Mouse (Mus musculus): ENCODE results near the gene 4930452B06Rik. TPM values are rescaled to one million over a fixed set of nuclear protein-coding genes. Genes with fewer than 3 reads are reported as not detected.

4930452B06Rik gene
- total RNA-seq, 2 experiments from 2014 or later = 0.66 to 0.70 TPM

DNA sequence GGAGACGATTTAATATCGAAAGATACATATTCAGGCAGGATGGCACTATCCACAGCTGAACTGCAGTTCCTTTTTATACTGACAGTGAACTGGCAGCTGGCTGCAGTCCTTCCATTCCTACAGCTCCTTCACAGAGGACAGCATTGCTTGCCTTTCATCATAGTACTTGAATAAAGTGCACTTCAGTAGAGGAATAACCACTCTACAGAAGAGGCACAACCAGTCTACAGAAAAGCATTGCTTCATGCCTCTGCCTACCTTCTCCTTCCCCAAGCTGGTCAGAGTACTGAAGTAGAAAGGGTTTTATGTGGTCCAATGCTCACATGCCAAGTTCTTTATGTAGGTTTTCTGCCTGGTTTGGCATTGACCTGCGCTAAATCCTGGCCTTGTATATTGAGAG is 130.0 kb downstream of the 4930452B06Rik start:
- DNase-seq (ENCODE audit: low spot score in 2 of 2) = no peak

DNA sequence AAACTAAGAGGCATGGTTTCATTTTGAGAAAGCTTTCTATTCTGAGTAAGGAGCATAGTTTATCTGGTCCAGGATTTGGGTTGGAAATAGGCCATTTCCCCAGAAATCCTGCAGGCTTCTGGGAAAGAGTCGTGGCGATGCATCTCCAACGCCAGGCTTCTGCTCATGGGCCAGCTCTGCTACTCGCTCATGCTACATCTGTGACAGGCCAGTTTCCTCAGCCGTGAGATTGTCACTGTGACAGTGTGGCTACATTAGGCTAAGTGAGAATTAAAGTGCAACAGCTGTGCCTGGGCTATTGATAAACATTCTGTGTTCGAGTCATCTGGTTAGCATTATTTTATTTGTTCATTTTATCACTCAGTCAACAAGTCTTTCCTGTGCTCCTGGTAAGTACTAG is 140.8 kb downstream of the 4930452B06Rik start:
- no peak for DNase-seq (ENCODE audit: low spot score in 2 of 2)

DNA sequence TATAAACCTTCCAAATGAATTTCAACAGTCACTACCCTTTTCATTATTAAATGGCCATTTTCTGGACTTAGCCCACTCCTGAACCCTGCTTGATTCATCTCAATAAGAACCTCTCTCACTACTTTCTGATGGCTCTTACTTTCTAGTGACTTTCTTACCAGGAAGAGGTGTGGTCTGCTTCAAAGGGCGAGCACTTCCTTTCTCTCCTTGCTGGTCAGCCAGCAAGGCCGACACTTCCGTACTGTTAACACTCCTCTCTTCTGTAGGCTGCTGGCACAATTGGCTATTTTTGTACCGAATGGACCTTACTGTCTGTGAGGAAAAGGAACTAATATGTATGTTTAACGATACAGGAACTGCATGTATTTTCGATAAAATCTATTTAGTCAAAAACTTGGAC is 148.4 kb downstream of the 4930452B06Rik start:
- no peak for DNase-seq (ENCODE audit: low spot score in 2 of 2)

DNA sequence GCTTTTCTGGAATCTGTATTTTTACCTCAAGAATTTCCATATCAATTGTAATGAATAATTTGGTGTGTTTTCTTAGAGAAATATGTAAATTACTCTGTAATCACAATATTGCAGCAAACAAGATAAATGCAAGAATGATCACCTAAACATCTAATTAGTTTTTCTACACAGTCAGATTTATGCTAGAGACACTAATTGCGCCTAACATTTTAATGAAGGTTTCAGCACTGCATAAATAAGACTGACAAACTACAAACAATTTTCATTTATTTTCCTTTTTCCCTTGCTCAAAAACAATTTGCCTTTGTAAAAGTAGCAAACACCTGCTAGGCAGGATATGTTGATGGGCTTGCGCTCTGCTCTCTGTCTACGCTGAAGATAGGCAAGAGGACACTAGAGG is 152.0 kb downstream of the 4930452B06Rik start:
- no peak for DNase-seq (ENCODE audit: low spot score in 2 of 2)

DNA sequence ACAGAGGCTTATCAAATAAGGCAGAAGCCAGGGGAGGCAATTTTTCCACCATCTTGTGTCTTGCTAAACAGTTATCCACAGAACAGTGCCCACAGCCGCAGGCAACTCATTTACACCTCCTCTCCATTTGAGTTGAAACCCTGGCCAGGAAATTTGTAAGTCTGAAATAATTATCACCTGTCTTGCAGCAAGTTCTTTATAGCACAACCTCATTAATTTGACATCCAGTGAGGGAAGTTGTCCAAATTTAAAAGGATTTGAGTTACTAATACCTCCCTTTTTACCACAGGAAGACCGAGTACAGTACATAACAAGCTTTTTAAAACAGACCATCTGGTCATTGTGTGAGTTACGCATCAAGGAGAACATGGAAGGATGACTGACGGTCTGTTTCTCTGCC is 154.8 kb downstream of the 4930452B06Rik start:
- no peak for DNase-seq (ENCODE audit: low spot score in 2 of 2)

DNA sequence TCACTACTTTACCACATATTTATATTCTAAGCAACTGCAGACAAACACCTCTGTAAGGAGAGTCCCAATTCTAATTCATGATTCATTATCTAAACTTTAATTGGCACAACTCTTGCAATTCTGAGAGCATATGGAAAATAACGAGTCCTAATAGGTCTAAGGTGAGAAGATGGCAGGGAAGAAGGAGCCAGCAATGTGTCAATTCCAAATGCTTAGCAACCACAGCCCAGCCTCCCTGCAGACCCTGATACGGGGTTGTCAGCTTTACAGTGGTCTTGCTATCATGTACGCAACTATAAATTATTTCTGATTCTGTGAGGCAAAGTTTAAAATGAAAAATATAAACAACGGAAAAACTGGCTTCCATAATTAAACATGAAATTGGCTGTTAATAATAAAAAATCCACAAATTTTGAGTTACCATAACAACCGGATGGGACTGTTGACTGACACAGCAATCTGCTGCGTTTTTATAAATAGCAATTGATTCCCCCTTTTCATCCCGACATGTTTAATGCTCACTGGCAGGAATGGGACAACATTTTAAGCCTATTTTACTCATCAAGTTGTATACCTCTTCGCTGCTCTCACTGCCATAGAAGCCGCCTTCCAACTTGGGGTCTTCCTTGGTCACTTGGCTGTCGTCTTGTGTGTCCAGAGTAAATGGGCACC is 155.6 kb downstream of the 4930452B06Rik start:
- DNase-seq (ENCODE audit: low spot score in 2 of 2) = no peak

DNA sequence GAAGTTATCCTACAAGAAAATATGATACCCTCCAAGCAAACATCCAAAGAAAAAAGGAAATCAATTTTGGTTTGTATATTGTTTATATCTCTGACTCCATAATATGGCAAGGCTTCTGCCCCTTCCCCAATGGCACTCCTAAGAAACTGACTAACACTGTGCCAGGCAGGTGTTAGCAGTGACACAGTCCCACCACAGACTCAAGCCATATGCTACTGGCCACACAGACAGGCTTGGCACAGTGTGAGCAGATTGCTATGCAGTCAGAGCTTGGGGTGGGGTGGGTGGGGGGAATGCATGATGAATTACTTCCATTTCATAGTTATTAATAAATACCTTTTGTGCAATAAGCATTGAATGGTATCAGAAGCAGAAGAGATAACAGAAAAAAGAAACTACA is 157.4 kb downstream of the 4930452B06Rik start:
- DNase-seq (ENCODE audit: low spot score in 2 of 2) = no peak

DNA sequence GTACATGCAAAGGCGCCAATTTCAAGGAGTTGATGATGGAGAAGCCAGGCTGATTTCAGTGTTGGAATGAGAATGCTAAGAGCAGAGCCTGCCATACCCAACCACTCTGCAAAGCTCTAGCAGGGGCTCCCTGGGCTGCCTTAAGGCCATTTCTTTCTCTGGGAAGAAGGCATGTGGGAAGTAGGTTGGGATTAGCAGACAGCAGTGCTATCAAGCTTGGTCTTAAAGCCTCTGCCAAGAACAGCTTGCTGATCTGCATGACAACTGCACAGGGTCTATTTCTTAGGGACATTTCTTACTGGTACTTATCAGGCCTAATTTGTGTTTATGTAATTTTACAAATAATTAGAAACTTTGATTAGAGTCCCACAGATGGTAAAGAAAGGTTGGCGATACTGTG is 161.8 kb downstream of the 4930452B06Rik start:
- DNase-seq (ENCODE audit: low spot score in 2 of 2) = no peak

DNA sequence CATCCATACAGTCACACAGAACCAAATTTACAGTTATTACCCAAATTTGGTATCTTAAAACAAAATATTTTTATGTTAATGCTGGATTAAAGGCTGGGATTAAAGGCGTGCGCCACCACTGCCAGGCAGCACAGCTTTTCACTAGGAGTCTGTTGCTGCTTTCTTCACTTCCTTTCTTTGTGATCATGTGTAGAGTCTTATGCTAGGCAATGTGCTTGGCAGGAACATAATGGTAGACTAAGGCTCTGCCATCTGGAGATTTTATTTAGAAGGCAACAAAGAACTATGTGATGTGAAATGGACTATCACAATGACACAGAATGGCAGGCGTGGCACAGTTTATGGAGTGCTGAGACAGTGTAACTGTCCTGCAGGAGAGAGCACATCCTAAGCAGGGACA is 162.7 kb downstream of the 4930452B06Rik start:
- DNase-seq (ENCODE audit: low spot score in 2 of 2) = no peak

DNA sequence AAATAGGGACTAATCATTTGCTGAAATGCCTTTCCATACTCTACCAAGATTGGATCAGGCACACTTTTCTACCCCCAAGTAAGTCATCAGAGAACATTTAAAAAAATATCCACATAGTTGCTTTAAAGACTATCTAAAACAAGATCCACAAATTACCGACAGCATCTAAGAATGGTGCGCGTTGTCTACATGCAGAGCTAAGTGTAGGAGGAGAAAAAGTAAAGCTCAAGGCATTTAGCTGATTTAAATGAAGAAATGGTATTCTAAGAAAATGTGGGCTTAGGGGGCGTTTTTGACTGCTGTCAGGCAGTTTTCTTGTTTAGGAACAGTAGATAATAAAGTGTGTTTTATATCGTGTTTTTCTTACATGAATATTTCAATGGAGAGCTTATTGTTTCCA is 163.5 kb downstream of the 4930452B06Rik start:
- no peak for DNase-seq (ENCODE audit: low spot score in 2 of 2)

DNA sequence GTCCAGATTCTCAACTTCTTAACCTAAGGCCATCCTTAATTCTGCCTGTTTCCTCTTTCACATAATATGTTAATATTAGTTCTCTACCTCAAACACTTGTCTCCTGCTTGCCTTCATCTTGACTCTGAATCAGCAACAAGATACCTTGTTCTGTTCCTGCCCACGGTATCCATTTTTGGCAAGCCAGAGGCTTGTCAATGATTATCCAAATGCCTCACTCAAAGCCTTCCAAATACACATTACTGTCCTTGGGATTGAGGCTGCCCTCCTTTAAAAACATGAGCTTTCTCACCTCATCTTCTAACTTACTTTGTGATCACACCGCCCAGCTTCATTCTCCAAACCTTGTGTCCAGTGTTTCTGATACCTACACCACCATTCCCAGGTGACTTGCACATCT is 170.3 kb downstream of the 4930452B06Rik start:
- no peak for DNase-seq (ENCODE audit: low spot score in 2 of 2)

DNA sequence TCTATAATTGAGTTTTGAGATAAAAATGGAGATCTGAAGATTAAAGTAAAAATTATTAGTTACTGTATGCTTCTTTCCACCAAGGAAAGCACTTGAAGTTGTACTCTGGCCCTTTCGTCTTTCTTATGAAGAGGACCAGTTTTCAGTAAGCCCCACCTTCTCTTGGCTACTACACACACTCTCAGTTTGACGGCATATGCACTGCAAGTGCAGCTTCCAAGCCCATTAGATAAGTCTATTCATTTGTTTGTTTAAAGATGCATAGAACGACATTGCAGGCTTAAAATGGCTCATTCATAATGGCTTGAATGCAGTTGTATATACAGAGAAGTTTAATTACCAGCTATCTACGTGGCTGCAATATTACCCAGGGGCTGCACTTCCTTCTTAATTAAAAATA is 171.1 kb downstream of the 4930452B06Rik start:
- DNase-seq (ENCODE audit: low spot score in 2 of 2) = no peak

DNA sequence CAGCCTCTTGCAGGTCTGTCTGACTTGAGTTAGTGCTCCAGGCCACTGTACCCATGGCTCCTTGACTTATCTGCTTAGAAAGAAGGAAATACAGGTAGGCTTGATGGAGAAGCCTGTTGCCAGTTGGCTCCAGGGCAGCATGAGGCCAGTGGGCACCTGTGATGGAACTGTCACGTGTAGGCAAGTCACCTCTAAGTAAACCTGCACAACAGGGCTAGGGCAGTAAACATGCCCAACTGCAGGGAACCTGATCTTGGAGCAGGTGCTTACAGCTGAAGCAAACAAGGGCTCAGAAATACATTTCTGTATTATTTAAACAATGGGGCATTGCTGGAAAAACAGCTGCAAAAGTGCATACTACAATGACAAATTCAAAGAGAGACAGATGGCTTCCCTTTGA is 171.8 kb downstream of the 4930452B06Rik start:
- DNase-seq (ENCODE audit: low spot score in 2 of 2) = no peak

DNA sequence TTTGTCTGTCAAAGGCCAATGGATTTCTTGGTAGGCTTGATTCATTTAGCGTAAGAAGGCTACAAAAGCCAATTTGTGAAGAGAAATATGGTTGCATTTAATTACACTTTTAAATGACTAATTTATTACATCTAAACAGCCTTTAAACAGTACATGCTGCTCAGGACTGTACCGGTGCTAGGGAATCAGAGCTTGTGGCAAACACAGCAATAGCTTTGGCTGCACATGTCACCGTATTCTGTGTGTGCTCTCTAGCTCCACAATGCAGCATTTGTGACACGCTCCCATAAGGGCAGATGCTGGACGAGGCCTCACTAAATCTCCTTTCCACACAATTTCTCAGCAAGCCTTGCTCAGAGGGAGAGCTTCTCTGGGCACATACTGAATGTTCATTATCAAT is 187.9 kb downstream of the 4930452B06Rik start:
- DNase-seq (ENCODE audit: low spot score in 2 of 2) = no peak

DNA sequence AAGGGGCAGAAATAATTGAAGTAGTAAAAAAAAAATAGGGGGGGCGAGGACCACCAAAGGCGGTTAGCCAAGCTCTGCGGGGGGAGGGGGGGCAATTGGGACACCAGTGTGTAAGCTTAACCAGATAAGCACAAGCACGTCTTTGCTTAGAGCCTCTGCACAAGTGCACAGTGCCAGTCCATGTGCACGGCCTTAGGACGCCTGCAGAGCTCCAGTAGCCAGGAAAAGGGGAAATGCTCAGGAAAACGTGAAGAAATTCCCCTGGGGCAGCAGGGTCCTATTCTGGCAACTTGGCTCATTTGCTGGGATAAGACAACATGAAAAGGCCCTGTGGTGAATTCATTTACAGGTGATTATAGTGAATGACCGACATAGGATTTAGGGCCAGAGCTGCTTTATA is 188.7 kb downstream of the 4930452B06Rik start:
- no peak for DNase-seq (ENCODE audit: low spot score in 2 of 2)

DNA sequence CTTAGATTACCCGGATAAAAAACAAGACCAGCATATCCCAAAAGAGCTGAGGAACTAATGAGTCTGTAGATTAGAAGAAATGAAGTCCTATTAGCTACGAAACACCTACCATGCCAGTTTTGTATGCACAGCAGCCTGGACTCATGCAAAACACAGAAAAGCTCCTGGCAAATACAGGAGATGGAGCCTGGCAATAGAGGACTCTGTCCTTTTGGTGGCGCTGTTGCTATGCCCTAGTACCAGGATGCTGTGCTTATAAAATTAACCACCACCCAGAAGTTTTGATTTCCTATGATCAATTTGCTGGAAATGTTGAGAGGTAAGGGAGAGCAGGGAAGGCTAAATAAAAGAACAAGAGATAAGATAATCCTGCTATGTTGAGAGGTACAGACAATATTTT is 189.4 kb downstream of the 4930452B06Rik start:
- DNase-seq (ENCODE audit: low spot score in 2 of 2) = no peak

DNA sequence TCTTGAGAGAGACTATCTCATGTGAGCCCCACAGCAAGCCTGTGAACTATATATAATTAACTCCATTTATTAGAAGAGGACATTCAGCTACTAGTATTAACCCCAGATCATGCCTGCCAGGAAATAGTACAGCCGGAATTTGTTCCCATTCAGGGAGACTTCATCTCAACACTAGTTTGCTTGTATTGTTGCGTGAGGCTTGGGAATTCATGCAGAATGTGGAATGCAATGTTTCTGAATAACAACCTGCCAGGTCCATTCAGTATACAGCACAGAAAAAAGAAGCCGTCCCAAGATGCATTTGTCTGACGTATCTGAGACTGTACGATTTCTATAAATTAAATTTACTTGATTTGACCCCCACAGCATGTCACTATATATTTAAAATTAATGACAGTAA is 190.2 kb downstream of the 4930452B06Rik start:
- DNase-seq (ENCODE audit: low spot score in 2 of 2) = no peak

DNA sequence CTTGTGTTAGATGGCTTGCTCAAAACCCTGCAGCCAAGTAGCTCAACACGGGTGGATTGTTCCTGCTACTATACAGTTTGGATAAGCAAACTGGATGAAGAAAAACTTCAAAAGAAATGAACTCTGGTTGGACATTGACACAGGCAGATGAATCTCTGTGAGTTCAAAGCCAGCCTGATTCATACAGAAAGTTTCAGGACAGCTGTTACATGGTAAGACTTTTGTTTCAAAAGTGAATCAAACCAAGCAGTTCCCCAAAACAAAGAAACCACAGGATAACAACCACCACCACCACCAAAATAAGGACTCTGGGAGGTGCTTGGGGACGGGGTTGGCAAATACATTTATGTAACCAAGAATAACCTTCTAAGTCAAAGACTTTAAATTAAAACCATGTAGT is 193.2 kb downstream of the 4930452B06Rik start:
- DNase-seq (ENCODE audit: low spot score in 2 of 2) = no peak

DNA sequence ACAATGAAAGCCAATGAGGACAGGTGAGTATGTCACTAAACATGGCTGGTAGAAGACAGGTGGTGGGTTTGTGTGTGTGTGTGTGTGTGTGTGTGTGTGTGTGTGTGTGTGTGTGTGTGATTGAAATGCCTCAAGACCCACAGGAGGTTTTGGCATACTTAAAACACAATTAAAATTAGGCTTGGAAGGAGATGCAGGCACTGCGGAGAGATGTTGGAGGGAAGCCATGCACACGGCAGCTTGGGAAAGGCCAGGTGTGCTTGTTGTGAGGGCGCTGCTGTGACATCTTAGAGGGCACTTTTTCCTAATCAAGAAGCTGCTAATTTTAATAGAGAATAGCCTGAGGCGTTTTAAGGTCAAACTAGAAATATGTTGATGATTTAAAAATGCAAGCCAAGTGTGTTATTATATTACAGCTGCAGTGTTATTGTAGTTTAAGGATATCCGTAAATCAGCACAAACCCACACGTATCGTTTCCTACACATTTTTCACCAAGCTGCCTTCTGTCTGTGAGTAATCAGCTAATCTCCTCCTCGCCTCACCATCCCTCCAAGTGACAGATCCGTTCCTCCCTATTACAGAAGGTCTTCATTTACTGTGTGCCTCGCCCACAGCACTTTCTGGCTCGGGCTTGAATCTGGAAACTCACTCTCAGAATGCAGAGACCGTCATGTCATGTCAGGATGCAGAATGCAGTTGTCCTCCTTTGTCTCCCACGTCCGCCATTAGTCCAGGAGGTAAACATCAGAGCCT is 201.5 kb downstream of the 4930452B06Rik start:
- no peak for DNase-seq (ENCODE audit: low spot score in 2 of 2)

DNA sequence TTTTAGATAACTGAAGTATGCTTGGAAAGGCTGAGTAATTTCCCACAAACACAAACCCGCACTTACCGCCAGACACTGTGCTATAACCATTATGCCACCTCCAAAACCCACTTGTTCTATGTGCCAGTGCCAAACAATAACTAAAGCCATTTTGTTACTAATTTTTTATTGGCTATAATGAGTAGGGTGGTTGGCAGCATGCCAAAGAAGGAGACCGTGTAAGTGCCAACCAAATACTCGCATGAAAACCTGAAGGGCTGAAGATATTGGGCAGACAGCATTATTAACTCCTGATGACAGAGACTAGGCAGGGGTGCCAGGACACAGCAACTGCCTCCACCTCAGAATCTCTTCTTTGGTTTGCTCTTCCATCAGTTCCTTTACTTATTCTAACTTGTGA is 203.1 kb downstream of the 4930452B06Rik start:
- no peak for DNase-seq (ENCODE audit: low spot score in 2 of 2)

DNA sequence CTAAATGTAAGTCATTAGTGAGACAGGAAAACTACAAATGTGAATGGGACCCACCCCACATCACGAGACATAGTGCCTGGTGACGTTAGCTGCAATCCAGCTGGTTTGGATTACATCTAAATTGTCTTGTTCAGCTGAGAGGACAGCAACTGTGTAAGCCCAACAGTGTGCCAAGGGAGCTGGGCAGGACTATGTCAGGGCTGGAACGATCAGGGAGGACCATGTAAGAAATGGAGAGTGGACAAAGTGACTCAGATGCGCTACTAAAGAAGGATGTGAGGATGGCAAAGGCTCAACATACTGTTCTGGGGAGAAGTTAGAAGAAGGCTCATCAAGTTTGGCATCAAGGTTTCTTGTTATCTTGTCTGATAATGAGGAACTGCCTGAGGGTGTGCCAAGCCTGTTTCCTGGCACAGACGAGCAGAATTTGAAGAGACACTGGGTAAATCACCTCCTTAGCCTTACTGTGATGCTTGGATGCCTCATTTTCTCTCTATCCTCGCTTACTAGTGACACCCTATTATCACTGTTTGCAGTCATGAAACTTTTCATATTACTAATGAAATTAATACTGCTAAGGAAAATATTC is 203.6 kb downstream of the 4930452B06Rik start:
- DNase-seq (ENCODE audit: low spot score in 2 of 2) = no peak
